Mouse (Mus musculus) kidney, embryonic 14.5 days (tissue): ENCODE results near the gene Rbms1. TPM values are rescaled to one million over a fixed set of nuclear protein-coding genes. Genes with fewer than 3 reads are reported as not detected.
A peak's percentile ranks its signal among the peaks of the same experiment; 100 is the strongest.

Source experiments
- ATAC-seq: fragments of 200-750 bp; cut with Nextera tagmentation; 2 replicates; pipeline ENCODE4 v1.8.0; 2017; ENCODE audit warnings: moderate number of reproducible peaks, mild to moderate bottlenecking, moderate TSS enrichment, moderate library complexity; ENCODE audit not compliant: low FRiP score, low TSS enrichment
- H3K27ac ChIP-seq: fragments of 300-500 bp; sonication (generic); 2 replicates; pipeline ENCODE4 v1.5.1; 2014; ENCODE audit warnings: low read depth, mild to moderate bottlenecking, low read length, moderate library complexity, mixed read lengths
- H3K27me3 ChIP-seq: fragments of 300-500 bp; sonication (generic); 2 replicates; pipeline ENCODE4 v1.6.1; 2014; ENCODE audit warnings: mild to moderate bottlenecking, low read length; ENCODE audit not compliant: control insufficient read depth, insufficient read depth
- H3K36me3 ChIP-seq: fragments of 300-500 bp; sonication (generic); 2 replicates; pipeline ENCODE4 v1.6.1; 2014; ENCODE audit warnings: low read length, mixed read lengths; ENCODE audit not compliant: control insufficient read depth, insufficient read depth
- H3K4me1 ChIP-seq: fragments of 300-500 bp; sonication (generic); 2 replicates; pipeline ENCODE4 v1.6.1; 2014; ENCODE audit warnings: low read length, mixed read lengths; ENCODE audit not compliant: control insufficient read depth, insufficient read depth
- H3K4me2 ChIP-seq: fragments of 300-500 bp; sonication (generic); replicated peaks from 2 replicates; pipeline ENCODE4 v1.6.1; 2014; ENCODE audit warnings: low read depth, mild to moderate bottlenecking, low read length
- H3K4me3 ChIP-seq: fragments of 300-500 bp; sonication (generic); 2 replicates; pipeline ENCODE4 v1.5.1; 2014; ENCODE audit warnings: mild to moderate bottlenecking, low read length
- H3K9ac ChIP-seq: fragments of 300-500 bp; sonication (generic); 2 replicates; pipeline ENCODE4 v1.6.1; 2014; ENCODE audit warnings: low read depth, mild to moderate bottlenecking, low read length, moderate library complexity
- H3K9me3 ChIP-seq: fragments of 300-500 bp; sonication (generic); 2 replicates; pipeline ENCODE4 v1.6.1; 2016; ENCODE audit warnings: low read length; ENCODE audit not compliant: control insufficient read depth
- WGBS: fragments of 180-500 bp; shearing (Covaris S2); extraction: QIAGEN DNeasy Blood & Tissue Kit; methylation state at CpG from one replicate; pipeline ENCODE4 v1.1.7; 2014; 5-methylcytosine and 5-hydroxymethylcytosine counted together
- polyA plus RNA-seq: library from polyadenylated mRNA; unstranded; fragments of >200 nt; fragmentation: Nextera tagmentation; extraction: Ambion mirVana; gene quantifications from 2 replicates; pipeline ENCODE4 v1.2.1, GENCODE M21; 2014

Gene Rbms1
- polyA plus RNA-seq, 1 experiment from 2014 or later: 115 TPM

DNA sequence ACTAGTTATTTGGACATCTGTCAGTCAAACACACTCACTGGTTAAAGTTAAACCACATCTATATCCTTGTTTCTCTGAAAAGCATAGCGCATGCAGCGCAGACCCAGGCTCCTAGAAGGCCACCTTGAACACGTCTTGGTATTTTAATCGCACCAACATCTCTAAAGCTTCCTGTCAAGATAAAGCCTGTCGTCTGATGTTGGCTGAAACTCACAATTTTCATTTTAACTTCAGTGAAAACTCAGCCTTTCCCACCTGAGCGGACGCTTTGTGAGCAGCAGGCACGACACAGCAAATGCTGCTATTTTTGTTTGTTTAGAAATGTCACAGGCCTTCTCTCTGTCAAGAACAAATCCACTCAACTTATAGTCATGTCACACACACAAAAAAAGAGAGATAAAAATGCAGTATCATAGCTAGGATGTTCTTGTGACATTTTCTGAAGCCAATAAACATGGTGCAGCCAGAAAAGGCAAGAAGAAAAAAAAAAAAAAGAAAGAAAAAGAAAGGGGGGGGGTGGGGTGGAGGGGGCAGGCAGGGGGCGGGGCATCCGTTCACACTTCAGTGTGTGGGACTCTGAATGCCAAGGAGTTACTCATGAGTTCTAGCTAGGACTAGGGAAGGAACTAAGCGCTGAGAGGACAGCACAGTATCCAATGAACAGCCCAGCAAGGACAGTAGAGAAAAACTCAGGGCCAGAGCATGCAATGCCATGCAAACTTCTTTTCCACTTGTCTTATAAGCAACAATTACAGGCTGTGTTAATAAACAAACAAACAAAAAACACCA, 39.0 kb downstream of the Rbms1 start:
- Histone ChIP-seq H3K4me1 (peaks cover 24% of the 10 kb centered on the region), H3K4me2 (no peak overlapping the region), H3K36me3 (no peaks in the 10 kb centered on the region), H3K4me3 (no peak overlapping the region), H3K9me3 (no peaks in the 10 kb centered on the region), H3K27ac (no peak overlapping the region), H3K27me3 (no peaks in the 10 kb centered on the region), H3K9ac (no peak overlapping the region)
- no peak for ATAC-seq
- WGBS: 58% methylated on average over 11 of the region's 11 CpGs

DNA sequence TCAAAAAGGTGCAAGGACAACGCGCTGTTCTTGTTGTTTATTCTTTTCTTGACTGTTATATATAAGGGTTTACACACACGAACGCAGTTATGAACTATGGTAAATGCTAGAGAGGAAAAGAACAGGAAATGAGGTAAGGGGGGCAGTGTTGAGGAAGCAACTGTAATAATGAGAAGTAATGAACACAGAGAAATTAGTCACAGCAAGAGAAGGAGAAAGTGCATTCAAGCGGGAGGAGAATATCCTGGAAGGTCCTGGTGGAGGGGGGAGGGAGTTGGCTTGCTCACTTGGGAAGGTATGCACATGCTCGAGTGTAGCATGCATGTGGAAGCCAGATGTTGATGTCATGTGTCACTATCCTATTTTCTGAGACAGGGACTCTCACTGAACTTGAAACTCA, 39.9 kb downstream of the Rbms1 start:
- Histone ChIP-seq H3K4me2 (no peak overlapping the region), H3K9me3 (no peaks in the 10 kb centered on the region), H3K4me1 (peaks cover 22% of the 10 kb centered on the region), H3K27me3 (no peaks in the 10 kb centered on the region), H3K4me3 (no peak overlapping the region), H3K27ac (peak overlapping the region; percentile 57; the same call in 1 of the 2 replicates), H3K9ac (no peak overlapping the region), H3K36me3 (no peaks in the 10 kb centered on the region)
- no peak for ATAC-seq
- 51% methylated on average over 6 of the region's 6 CpGs for WGBS

GRCm38 (mm10) chr2:60922351-60922750, 40.6 kb downstream of the Rbms1 start:
- Histone ChIP-seq H3K9me3 (no peaks in the 10 kb centered on the region), H3K4me1 (peaks cover 18% of the 10 kb centered on the region), H3K27ac (peak overlapping the region; percentile 57; the same call in 1 of the 2 replicates), H3K27me3 (no peaks in the 10 kb centered on the region), H3K4me3 (no peak overlapping the region), H3K36me3 (no peaks in the 10 kb centered on the region), H3K4me2 (no peak overlapping the region), H3K9ac (no peak overlapping the region)
- 48% methylated on average over 5 of the region's 5 CpGs for WGBS
- peak; percentile 46; the same call in 1 of the 2 replicates for ATAC-seq

DNA sequence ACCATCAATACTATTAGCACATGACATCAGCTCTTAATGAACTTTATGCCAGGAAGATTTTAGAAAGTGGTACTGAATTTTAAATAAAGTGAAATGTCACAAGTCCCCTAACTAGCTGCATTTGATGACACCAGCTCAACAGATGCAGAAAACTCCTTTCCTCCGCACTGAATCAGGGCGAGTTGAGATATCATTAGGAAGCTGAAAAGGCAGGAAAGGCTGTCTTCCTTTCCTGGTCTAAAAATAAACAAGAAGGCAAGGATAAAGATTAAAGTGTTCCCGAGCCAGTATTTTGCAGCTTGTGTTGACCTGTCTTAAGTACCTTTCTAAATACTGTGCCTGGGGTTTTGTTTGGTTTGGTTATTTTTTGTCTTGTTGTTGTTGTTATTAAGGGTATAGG, 42.9 kb downstream of the Rbms1 start:
- no peak overlapping the region for H3K4me3 ChIP-seq
- no peak overlapping the region for H3K27ac ChIP-seq
- no peak for ATAC-seq
- no peaks in the 10 kb centered on the region for H3K36me3 ChIP-seq
- no peaks in the 10 kb centered on the region for H3K9me3 ChIP-seq
- H3K4me2 ChIP-seq: no peak overlapping the region
- WGBS: 52% methylated on average over 3 of the region's 3 CpGs
- H3K4me1 ChIP-seq: peaks cover 18% of the 10 kb centered on the region
- no peaks in the 10 kb centered on the region for H3K27me3 ChIP-seq
- no peak overlapping the region for H3K9ac ChIP-seq

DNA sequence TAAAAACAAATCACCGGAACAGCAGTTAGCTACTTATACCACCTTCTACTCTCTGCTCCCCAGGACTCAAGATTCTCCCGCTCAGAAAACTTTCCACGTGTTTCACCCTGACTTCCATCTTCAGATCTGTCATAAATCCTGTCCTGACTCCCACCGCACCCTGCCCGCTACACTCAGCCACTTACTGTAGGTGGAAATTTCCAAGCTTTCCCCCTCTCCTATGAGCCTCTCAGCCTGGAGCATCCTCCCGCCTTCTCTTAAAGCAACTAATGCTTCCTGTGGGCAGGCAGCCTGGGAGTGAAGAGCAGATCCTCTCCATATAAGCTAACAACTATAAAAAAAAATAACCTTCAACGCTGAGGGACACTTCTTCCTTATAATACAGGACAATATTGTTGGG, 44.6 kb downstream of the Rbms1 start:
- WGBS: 74% methylated on average over 7 of the region's 7 CpGs
- Histone ChIP-seq H3K27me3 (no peaks in the 10 kb centered on the region), H3K4me3 (no peak overlapping the region), H3K36me3 (no peaks in the 10 kb centered on the region), H3K27ac (no peak overlapping the region), H3K9ac (no peak overlapping the region), H3K4me2 (no peak overlapping the region), H3K4me1 (peaks cover 8% of the 10 kb centered on the region), H3K9me3 (no peaks in the 10 kb centered on the region)
- no peak for ATAC-seq

- ATAC-seq: no peak
- 61% methylated on average over 7 of the region's 7 CpGs for WGBS
- H3K36me3 ChIP-seq: no peaks in the 10 kb centered on the region
- H3K4me2 ChIP-seq: no peak overlapping the region
- no peak overlapping the region for H3K4me3 ChIP-seq
- H3K27me3 ChIP-seq: no peaks in the 10 kb centered on the region
- H3K27ac ChIP-seq: no peak overlapping the region
- H3K9me3 ChIP-seq: no peaks in the 10 kb centered on the region
- no peak overlapping the region for H3K9ac ChIP-seq
- peaks cover 20% of the 10 kb centered on the region; the same call in 1 of the 2 replicates for H3K4me1 ChIP-seq
Observed at GRCm38 (mm10) chr2:60914524-60915280, 48.3 kb downstream of the Rbms1 start.

DNA sequence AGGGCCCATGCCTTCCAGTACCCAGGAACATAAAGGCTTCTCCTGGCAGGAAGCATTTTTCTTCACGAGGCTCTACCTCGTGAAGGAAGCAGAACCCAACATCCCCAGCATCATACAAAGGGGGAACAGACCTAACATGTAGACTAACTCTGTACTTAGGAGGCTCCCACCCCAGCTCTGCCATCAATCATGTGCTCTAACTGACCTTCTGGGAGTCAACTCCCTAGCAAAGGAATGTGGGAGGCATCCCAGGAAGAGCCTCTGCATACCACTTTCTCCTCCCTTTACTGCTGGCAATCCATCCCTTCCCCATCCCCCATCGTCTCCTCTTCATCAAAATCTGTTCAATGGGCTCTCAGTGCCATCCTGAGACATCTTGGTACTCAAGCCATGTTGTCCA, 49.7 kb downstream of the Rbms1 start:
- ATAC-seq: peak; percentile 48
- H3K27ac ChIP-seq: no peak overlapping the region
- H3K27me3 ChIP-seq: no peaks in the 10 kb centered on the region
- no peaks in the 10 kb centered on the region for H3K36me3 ChIP-seq
- 26% methylated on average over 3 of the region's 3 CpGs for WGBS
- H3K9ac ChIP-seq: no peak overlapping the region
- H3K4me2 ChIP-seq: no peak overlapping the region
- H3K9me3 ChIP-seq: no peaks in the 10 kb centered on the region
- no peak overlapping the region for H3K4me3 ChIP-seq
- H3K4me1 ChIP-seq: peaks cover 20% of the 10 kb centered on the region; the same call in 1 of the 2 replicates

GRCm38 (mm10) chr2:60911716-60912115, 51.3 kb downstream of the Rbms1 start:
- Histone ChIP-seq H3K4me3 (no peak overlapping the region), H3K27ac (no peak overlapping the region), H3K4me2 (no peak overlapping the region), H3K36me3 (no peaks in the 10 kb centered on the region), H3K27me3 (no peaks in the 10 kb centered on the region), H3K9me3 (no peaks in the 10 kb centered on the region), H3K4me1 (peaks cover 20% of the 10 kb centered on the region; the same call in 1 of the 2 replicates), H3K9ac (no peak overlapping the region)
- whole genome bisulfite sequencing: 57% methylated on average over 8 of the region's 8 CpGs
- ATAC-seq: no peak

DNA sequence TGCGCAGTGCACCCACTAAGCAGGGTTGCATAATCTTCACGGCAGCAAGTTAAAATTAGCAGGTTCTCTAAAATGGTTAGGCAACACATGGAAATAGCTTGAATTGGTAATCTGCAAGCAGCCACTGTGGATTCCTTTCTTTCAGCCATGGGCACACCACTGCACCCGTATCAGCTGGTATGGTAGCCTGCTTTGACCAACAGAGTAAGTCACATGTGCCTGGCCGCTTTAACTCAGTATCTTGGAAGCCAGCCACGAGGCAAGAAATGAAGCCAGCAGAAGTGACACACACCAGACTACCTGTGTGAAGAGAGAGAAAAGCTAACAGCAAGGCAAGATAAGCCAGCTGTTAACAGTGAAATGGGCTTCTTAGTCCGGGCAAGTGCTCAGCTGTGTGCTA, 52.2 kb downstream of the Rbms1 start:
- no peak overlapping the region for H3K9ac ChIP-seq
- H3K4me1 ChIP-seq: peaks cover 20% of the 10 kb centered on the region; the same call in 1 of the 2 replicates
- H3K27me3 ChIP-seq: no peaks in the 10 kb centered on the region
- H3K4me3 ChIP-seq: no peak overlapping the region
- ATAC-seq: no peak
- WGBS: 78% methylated on average over 6 of the region's 6 CpGs
- no peak overlapping the region for H3K27ac ChIP-seq
- H3K36me3 ChIP-seq: no peaks in the 10 kb centered on the region
- H3K9me3 ChIP-seq: no peaks in the 10 kb centered on the region
- H3K4me2 ChIP-seq: no peak overlapping the region
